Comparison of ENCODE assay signal across 15 mouse cellular contexts in the genomic region with DNA sequence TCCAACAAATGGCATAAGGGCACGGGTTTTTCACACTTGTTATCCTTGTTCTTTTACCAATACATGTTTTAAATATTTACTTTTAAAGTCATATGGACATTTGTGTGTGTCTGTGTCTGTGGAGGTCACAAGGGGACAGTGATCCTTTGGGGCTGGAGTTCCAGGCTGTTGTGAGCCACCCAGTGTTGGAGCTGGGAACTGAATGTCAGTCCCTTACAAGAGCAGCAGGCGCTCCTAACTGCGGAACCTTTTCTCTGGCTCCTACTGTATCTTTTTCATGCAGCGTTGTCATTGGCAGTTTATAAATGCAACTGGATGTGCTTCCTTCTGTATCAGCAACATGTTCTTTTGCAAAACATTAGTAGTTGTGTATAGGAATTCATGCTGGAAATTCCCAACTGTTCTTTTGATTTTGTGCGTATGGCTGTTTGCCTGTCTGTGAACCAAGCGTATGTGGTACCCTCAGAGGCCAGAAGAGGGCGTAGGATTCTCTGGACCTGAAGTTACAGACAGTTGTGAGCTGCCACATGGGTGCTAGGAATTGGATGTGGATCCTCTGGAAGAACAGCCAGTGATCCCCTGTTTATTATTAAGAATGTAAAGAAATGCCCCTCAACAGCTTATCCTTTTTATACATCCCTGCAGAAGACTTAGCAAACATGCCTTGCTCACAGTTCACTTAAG. TPM values are rescaled to one million over a fixed set of nuclear protein-coding genes. Genes with fewer than 3 reads are reported as not detected.
A peak's percentile ranks its signal among the peaks of the same experiment; 100 is the strongest.
DNase-seq lines count a peak whose midpoint lies in the region; ATAC-seq and TF ChIP-seq lines count a peak whose summit lies in the region.
"Had no signal": no experiment of that assay in that cellular context is flagged by ENCODE, and none has a peak within 500 bp of the region (broad histone marks: within the 10 kb centered on the region; RNA-seq: fewer than 3 reads in every experiment).

No protein-coding gene starts in this region.

- H3K9ac ChIP-seq in kidney, postnatal 0 days (ENCODE audit: low read depth, low read length): no peak overlapping the region
- no peak overlapping the region for H3K9ac ChIP-seq in MEL (ENCODE audit: control insufficient read depth, low read depth, low read length, poor library complexity, severe bottlenecking)
- no peak overlapping the region for H3K9ac ChIP-seq in lung, postnatal 0 days (replicated peaks; ENCODE audit: low read depth)
- H3K9ac ChIP-seq: embryonic facial prominence, embryonic 12.5 days; neural tube, embryonic 13.5 days had no signal

- 0 out of 2 replicates have a peak, but pooled peaks cover 4% of the 10 kb centered on the region for H3K4me1 ChIP-seq in kidney, postnatal 0 days (replicated peaks; ENCODE audit: insufficient read depth, low read length)
- no peaks in the 10 kb centered on the region for H3K4me1 ChIP-seq in MEL (ENCODE audit: control insufficient read depth in 1 of 2, insufficient read depth in 2 of 2, low read length in 2 of 2)
- peaks cover 3% of the 10 kb centered on the region; the same call in 1 of the 2 replicates for H3K4me1 ChIP-seq in lung, postnatal 0 days (ENCODE audit: insufficient read depth, low read depth, low read length)

- H3K79me2 ChIP-seq in MEL (ENCODE audit: control insufficient read depth, insufficient read depth, low read length, poor library complexity): no peaks in the 10 kb centered on the region

- no peak overlapping the region for H3K4me3 ChIP-seq in kidney, postnatal 0 days (replicated peaks; ENCODE audit: low read depth, low read length)
- no peak overlapping the region for H3K4me3 ChIP-seq in MEL (ENCODE audit: control insufficient read depth in 1 of 2, insufficient read depth in 1 of 2, low read depth in 2 of 2, low read length in 2 of 2)
- no peak overlapping the region for H3K4me3 ChIP-seq in lung, postnatal 0 days (ENCODE audit: low read depth, low read length)
- H3K4me3 ChIP-seq: embryonic facial prominence, embryonic 12.5 days; megakaryocyte, embryonic 14.5 days; neural tube, embryonic 13.5 days had no signal

- H3K27me3 ChIP-seq in kidney, postnatal 0 days (ENCODE audit: insufficient read depth, low read length): no peaks in the 10 kb centered on the region
- H3K27me3 ChIP-seq in MEL (ENCODE audit: control insufficient read depth in 1 of 2, insufficient read depth in 2 of 2, low read length in 2 of 2): no peaks in the 10 kb centered on the region
- no peaks in the 10 kb centered on the region for H3K27me3 ChIP-seq in lung, postnatal 0 days (replicated peaks; ENCODE audit: insufficient read depth, low read length)
- H3K27me3 ChIP-seq: embryonic facial prominence, embryonic 12.5 days; neural tube, embryonic 13.5 days had no signal

- peak; percentile 10 for DNase-seq in CD4-positive, CD25-positive, alpha-beta regulatory T cell, adult 2 months (ENCODE audit: low read depth, low spot score)
- no peak for DNase-seq in kidney, postnatal 0 days (ENCODE audit: low spot score)
- DNase-seq in kidney, postnatal 10 days: no peak
- peak; percentile 34 for DNase-seq in MEL (ENCODE audit: low read depth, low spot score)
- no peak for DNase-seq in lung, postnatal 0 days (ENCODE audit: low spot score)
- DNase-seq in MN1 (ENCODE audit: low spot score): no peak
- DNase-seq in right cerebral cortex, postnatal 14 days: no peak
- DNase-seq: adrenal gland, postnatal 10 days had no signal

- TF ChIP-seq EP300 in MEL (IDR thresholded peaks at IDR 0.05; ENCODE audit: low read depth in 1 of 2, low read length in 2 of 2): no peak
- no peak for TF ChIP-seq EP300 in lung, postnatal 0 days (IDR thresholded peaks at IDR 0.05)

- 80% methylated on average over 7 of the region's 7 CpGs for WGBS in kidney, postnatal 0 days
- WGBS in lung, postnatal 0 days: 73% methylated on average over 7 of the region's 7 CpGs

- TF ChIP-seq RAD21 in MEL (IDR thresholded peaks at IDR 0.05; ENCODE audit: low read depth, low read length): peak; percentile 22

- H3K4me2 ChIP-seq in kidney, postnatal 0 days (ENCODE audit: low read length): no peak overlapping the region
- no peak overlapping the region for H3K4me2 ChIP-seq in lung, postnatal 0 days (replicated peaks; ENCODE audit: low read depth, low read length)
- H3K4me2 ChIP-seq: embryonic facial prominence, embryonic 12.5 days; neural tube, embryonic 13.5 days had no signal

- no peaks in the 10 kb centered on the region for H3K36me3 ChIP-seq in kidney, postnatal 0 days (ENCODE audit: insufficient read depth, low read length)
- no peaks in the 10 kb centered on the region for H3K36me3 ChIP-seq in MEL (ENCODE audit: control insufficient read depth in 1 of 2, insufficient read depth in 2 of 2, low read length in 2 of 2)
- no peaks in the 10 kb centered on the region for H3K36me3 ChIP-seq in lung, postnatal 0 days (ENCODE audit: insufficient read depth, low read length)
- H3K36me3 ChIP-seq: embryonic facial prominence, embryonic 12.5 days; neural tube, embryonic 13.5 days had no signal

- peak; percentile 12; the same call in 1 of the 2 replicates for TF ChIP-seq CTCF in kidney, postnatal 0 days (IDR thresholded peaks at IDR 0.05; ENCODE audit: low read depth)
- TF ChIP-seq CTCF in MEL (IDR thresholded peaks at IDR 0.05 in 2 of 3, conservative IDR thresholded peaks at IDR 0.05 in 1 of 3; ENCODE audit: control insufficient read depth in 1 of 3, insufficient read depth in 1 of 3, low read depth in 2 of 3, low read length in 3 of 3, poor library complexity in 1 of 3, severe bottlenecking in 1 of 3): peak; percentile 12 to 52 (median 45); a peak in 4 of 6 replicates
- peak; percentile 23 for TF ChIP-seq CTCF in lung, postnatal 0 days (IDR thresholded peaks at IDR 0.05)

- no peak for TF ChIP-seq POLR2A in MEL (IDR thresholded peaks at IDR 0.05; ENCODE audit: control insufficient read depth in 1 of 2, insufficient read depth in 1 of 2, low read depth in 1 of 2, low read length in 2 of 2, poor library complexity in 1 of 2)

- ATAC-seq in CD4-positive, CD25-positive, alpha-beta regulatory T cell, adult 4 months: no peak
- ATAC-seq in kidney, postnatal 0 days (replicated peaks; ENCODE audit: low FRiP score, low read depth): no peak
- no peak for ATAC-seq in lung, postnatal 0 days

- H3K9me3 ChIP-seq in kidney, postnatal 0 days (replicated peaks; ENCODE audit: low read length): no peaks in the 10 kb centered on the region
- H3K9me3 ChIP-seq in MEL (replicated peaks; ENCODE audit: insufficient read depth, low read length): no peaks in the 10 kb centered on the region
- H3K9me3 ChIP-seq in lung, postnatal 0 days (ENCODE audit: low read length): no peaks in the 10 kb centered on the region
- H3K9me3 ChIP-seq: embryonic facial prominence, embryonic 12.5 days; megakaryocyte, embryonic 14.5 days; neural tube, embryonic 13.5 days had no signal

- H3K27ac ChIP-seq in kidney, postnatal 0 days: no peak overlapping the region
- no peak overlapping the region for H3K27ac ChIP-seq in MEL (ENCODE audit: control insufficient read depth, low read depth, low read length)
- no peak overlapping the region for H3K27ac ChIP-seq in lung, postnatal 0 days (ENCODE audit: low read length)
- H3K27ac ChIP-seq: embryonic facial prominence, embryonic 12.5 days; neural tube, embryonic 13.5 days had no signal

TF ChIP-seq in MEL, 35 proteins besides CTCF, POLR2A, EP300 and RAD21:
- no peak for TF ChIP-seq JUND (IDR thresholded peaks at IDR 0.05; ENCODE audit: low read depth, low read length)
- peak; percentile 11; the same call in 1 of the 2 replicates for TF ChIP-seq ZC3H11A (IDR thresholded peaks at IDR 0.05; ENCODE audit: low read depth, low read length)
- TF ChIP-seq SMC3 (IDR thresholded peaks at IDR 0.05; ENCODE audit: low read depth, low read length): peak; percentile 57

RNA-seq across cellular contexts. Expression of gene Gm9857, which starts 24.3 kb away (rescaled TPM):
- polyA plus RNA-seq in CD4-positive, CD25-positive, alpha-beta regulatory T cell, adult 4 months (2017; shearing (Covaris generic)): not detected
- polyA plus RNA-seq in kidney, postnatal 0 days (2015; fragmentation: Nextera tagmentation; extraction: Ambion mirVana): not detected in 2 replicates
- not detected in 2 replicates for total RNA-seq in MEL (2012; rRNA removed)
- polyA plus RNA-seq in MEL (2012; ENCODE audit: insufficient read depth in 1 of 2, insufficient read length in 2 of 2, low read depth in 1 of 2, low replicate concordance in 2 of 2, missing spikeins in 1 of 2): not detected
- polyA plus RNA-seq in lung, postnatal 0 days (2015; fragmentation: Nextera tagmentation; extraction: Ambion mirVana): not detected in 2 replicates
- total RNA-seq: adrenal gland, postnatal 10 days; heart, postnatal 14 days; left cerebral cortex, postnatal 36 days had no signal
- polyA plus RNA-seq: embryonic facial prominence, embryonic 12.5 days; kidney, embryonic 16.5 days; neural tube, embryonic 13.5 days had no signal

RNA-seq across cellular contexts. Expression of gene Henmt1, which starts 24.8 kb away (rescaled TPM):
- 1 to 10 TPM in 1 of 2 experiments, not detected in 1; 2.3 TPM for polyA plus RNA-seq in CD4-positive, CD25-positive, alpha-beta regulatory T cell, adult 4 months (2017; shearing (Covaris generic))
- polyA plus RNA-seq in kidney, postnatal 0 days (2015; fragmentation: Nextera tagmentation; extraction: Ambion mirVana): 0.29 and 0.42 TPM in 2 replicates
- 0.10 TPM in 1 of 2 replicates, not detected in the other for total RNA-seq in MEL (2012; rRNA removed)
- under 1 TPM in 1 of 2 experiments, not detected in 1; 0.08 TPM for polyA plus RNA-seq in MEL (2012; ENCODE audit: insufficient read depth in 1 of 2, insufficient read length in 2 of 2, low read depth in 1 of 2, low replicate concordance in 2 of 2, missing spikeins in 1 of 2)
- polyA plus RNA-seq in lung, postnatal 0 days (2015; fragmentation: Nextera tagmentation; extraction: Ambion mirVana): 0.23 and 0.30 TPM in 2 replicates
- total RNA-seq: adrenal gland, postnatal 10 days; heart, postnatal 14 days had no signal

RNA-seq across cellular contexts. Expression of gene Prpf38b, which starts 53.0 kb away (rescaled TPM):
- polyA plus RNA-seq in CD4-positive, CD25-positive, alpha-beta regulatory T cell, adult 4 months (2017; shearing (Covaris generic)): 100 to 1,000 TPM; 117 to 127 TPM
- 47.6 and 56.4 TPM in 2 replicates for polyA plus RNA-seq in kidney, postnatal 0 days (2015; fragmentation: Nextera tagmentation; extraction: Ambion mirVana)
- total RNA-seq in MEL (2012; rRNA removed): 37.0 and 43.0 TPM in 2 replicates
- 100 to 1,000 TPM; 128 to 138 TPM for polyA plus RNA-seq in MEL (2012; ENCODE audit: insufficient read depth in 1 of 2, insufficient read length in 2 of 2, low read depth in 1 of 2, low replicate concordance in 2 of 2, missing spikeins in 1 of 2)
- polyA plus RNA-seq in lung, postnatal 0 days (2015; fragmentation: Nextera tagmentation; extraction: Ambion mirVana): 42.5 and 48.7 TPM in 2 replicates

Comparison
In these comparisons a context has a peak if more than half of its experiments do, and no peak if none do; other contexts are left out.
1. DNase-seq: peak in CD4-positive, CD25-positive, alpha-beta regulatory T cell, adult 2 months (single experiment) and MEL (single experiment); none in kidney, postnatal 0 days (single experiment), kidney, postnatal 10 days (single experiment), lung, postnatal 0 days (single experiment), MN1 (single experiment) and right cerebral cortex, postnatal 14 days (single experiment).
2. Peak in every context shown above with its lines, with median percentiles within 50 percentile points of each other: CTCF ChIP-seq.